Comparison of ENCODE assay signal across 22 mouse cellular contexts in genomic region chr9:111015658-111016057, GRCm38 (mm10). TPM values are rescaled to one million over a fixed set of nuclear protein-coding genes. Genes with fewer than 3 reads are reported as not detected.
A peak's percentile ranks its signal among the peaks of the same experiment; 100 is the strongest.
DNase-seq lines count a peak whose midpoint lies in the region; ATAC-seq and TF ChIP-seq lines count a peak whose summit lies in the region.
"Had no signal": no experiment of that assay in that cellular context is flagged by ENCODE, and none has a peak within 500 bp of the region (broad histone marks: within the 10 kb centered on the region; RNA-seq: fewer than 3 reads in every experiment).

No protein-coding gene starts in this region.

- no peak overlapping the region for H3K4me3 ChIP-seq in kidney, postnatal 0 days (replicated peaks; ENCODE audit: low read depth, low read length)
- H3K4me3 ChIP-seq: embryonic facial prominence, embryonic 12.5 days; limb, embryonic 10.5 days; liver, embryonic 13.5 days; neural tube, embryonic 12.5 days had no signal

- H3K4me2 ChIP-seq in kidney, postnatal 0 days (ENCODE audit: low read length): no peak overlapping the region
- H3K4me2 ChIP-seq: embryonic facial prominence, embryonic 12.5 days; liver, embryonic 13.5 days; midbrain, embryonic 11.5 days; neural tube, embryonic 12.5 days had no signal

- no peak for DNase-seq in kidney, postnatal 0 days (ENCODE audit: low spot score)
- no peak for DNase-seq in kidney, postnatal 10 days
- DNase-seq in 3T3-L1 (ENCODE audit: low read depth, low spot score): peak; percentile 18
- DNase-seq in A20 (ENCODE audit: low read depth, low spot score): peak; percentile 39
- DNase-seq in ZHBTc4 (ENCODE audit: low read depth, low spot score): peak; percentile 62
- no peak for DNase-seq in spleen, postnatal 4 days (ENCODE audit: low spot score in 2 of 2)
- no peak for DNase-seq in kidney, adult 8-10 months
- DNase-seq: cerebellum, adult 11 months; cerebellum, postnatal 36 days; liver, embryonic 13.5 days; lung, postnatal 14 days; right cerebral cortex, postnatal 25 days; thymus, postnatal 36 days had no signal

- H3K9ac ChIP-seq in kidney, postnatal 0 days (ENCODE audit: low read depth, low read length): no peak overlapping the region
- H3K9ac ChIP-seq: embryonic facial prominence, embryonic 12.5 days; liver, embryonic 13.5 days; neural tube, embryonic 12.5 days had no signal

- H3K4me1 ChIP-seq in kidney, postnatal 0 days (replicated peaks; ENCODE audit: insufficient read depth, low read length): no peaks in the 10 kb centered on the region
- H3K4me1 ChIP-seq: embryonic facial prominence, embryonic 12.5 days; neural tube, embryonic 12.5 days had no signal

- no peaks in the 10 kb centered on the region for H3K36me3 ChIP-seq in kidney, postnatal 0 days (ENCODE audit: insufficient read depth, low read length)
- H3K36me3 ChIP-seq: embryonic facial prominence, embryonic 12.5 days; limb, embryonic 10.5 days; liver, embryonic 13.5 days; neural tube, embryonic 12.5 days had no signal

- H3K27me3 ChIP-seq in kidney, postnatal 0 days (ENCODE audit: insufficient read depth, low read length): no peaks in the 10 kb centered on the region
- H3K27me3 ChIP-seq: embryonic facial prominence, embryonic 12.5 days; liver, embryonic 13.5 days; neural tube, embryonic 12.5 days; Patski had no signal

- H3K9me3 ChIP-seq in kidney, postnatal 0 days (replicated peaks; ENCODE audit: low read length): no peaks in the 10 kb centered on the region
- H3K9me3 ChIP-seq: embryonic facial prominence, embryonic 12.5 days; limb, embryonic 10.5 days; liver, embryonic 13.5 days; neural tube, embryonic 12.5 days had no signal

- no peak for ATAC-seq in kidney, postnatal 0 days (replicated peaks; ENCODE audit: low FRiP score, low read depth)
- ATAC-seq in cerebellum, adult (ENCODE audit: insufficient number of reproducible peaks, low FRiP score, low TSS enrichment): no peak
- ATAC-seq: forebrain, embryonic 16.5 days; Patski had no signal

- no peak overlapping the region for H3K27ac ChIP-seq in kidney, postnatal 0 days
- H3K27ac ChIP-seq: embryonic facial prominence, embryonic 12.5 days; limb, embryonic 10.5 days; liver, embryonic 13.5 days; neural tube, embryonic 12.5 days had no signal

- peak; percentile 34; the same call in 1 of the 2 replicates for TF ChIP-seq CTCF in kidney, postnatal 0 days (IDR thresholded peaks at IDR 0.05; ENCODE audit: low read depth)

- 85% methylated on average over 4 of the region's 4 CpGs for WGBS in kidney, postnatal 0 days

RNA-seq across cellular contexts. Expression of gene Ltf, which starts 3.4 kb away (rescaled TPM):
- 2.2 and 2.5 TPM in 2 replicates for polyA plus RNA-seq in kidney, postnatal 0 days (2015; fragmentation: Nextera tagmentation; extraction: Ambion mirVana)
- polyA plus RNA-seq: hindbrain, embryonic 11.5 days; limb, embryonic 10.5 days; testis, adult 2 months had no signal

RNA-seq across cellular contexts. Expression of gene Rtp3, which starts 25.3 kb away (rescaled TPM):
- polyA plus RNA-seq in kidney, postnatal 0 days (2015; fragmentation: Nextera tagmentation; extraction: Ambion mirVana): 0.56 and 0.89 TPM in 2 replicates
- polyA plus RNA-seq: embryonic facial prominence, embryonic 12.5 days; forebrain, embryonic 16.5 days; hindbrain, embryonic 11.5 days; limb, embryonic 10.5 days; neural tube, embryonic 12.5 days had no signal

RNA-seq across cellular contexts. Expression of gene Ccrl2, which starts 41.7 kb away (rescaled TPM):
- polyA plus RNA-seq in kidney, postnatal 0 days (2015; fragmentation: Nextera tagmentation; extraction: Ambion mirVana): 2.7 and 3.5 TPM in 2 replicates

Comparison
In these comparisons a context has a peak if more than half of its experiments do, and no peak if none do; other contexts are left out.
1. DNase-seq: peak in 3T3-L1 (single experiment), A20 (single experiment) and ZHBTc4 (single experiment); none in kidney, postnatal 0 days (single experiment), kidney, postnatal 10 days (single experiment), spleen, postnatal 4 days (0 of 2) and kidney, adult 8-10 months (0 of 2).